ENCODE assay signal across 9 mouse cellular contexts in the genomic region with DNA sequence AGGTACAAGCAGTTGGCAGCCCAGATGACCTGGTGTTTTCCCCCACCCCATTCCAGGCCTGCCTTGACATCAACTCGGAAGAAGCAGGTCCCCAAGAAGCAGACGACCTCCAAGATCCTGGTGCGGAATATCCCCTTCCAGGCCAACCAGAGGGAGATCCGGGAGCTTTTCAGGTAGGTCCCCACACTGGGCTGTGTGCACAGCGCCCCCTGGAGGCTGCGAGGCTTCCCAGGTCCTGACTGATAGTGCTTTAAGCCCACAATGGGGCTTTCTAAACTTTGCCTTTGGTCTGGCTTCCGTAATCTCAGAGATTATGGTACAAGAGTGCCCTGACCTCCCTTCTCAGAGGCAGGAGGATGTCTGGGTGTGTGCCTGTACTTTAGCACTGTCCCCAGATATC. TPM values are rescaled to one million over a fixed set of nuclear protein-coding genes. Genes with fewer than 3 reads are reported as not detected.
A peak's percentile ranks its signal among the peaks of the same experiment; 100 is the strongest.
DNase-seq lines count a peak whose midpoint lies in the region; ATAC-seq and TF ChIP-seq lines count a peak whose summit lies in the region.
"Had no signal": no experiment of that assay in that cellular context is flagged by ENCODE, and none has a peak within 500 bp of the region (broad histone marks: within the 10 kb centered on the region; RNA-seq: fewer than 3 reads in every experiment).

No protein-coding gene starts in this region.

- ATAC-seq in heart, embryonic 11.5 days (replicated peaks; ENCODE audit: insufficient number of reproducible peaks, low FRiP score, low TSS enrichment) = no peak
- ATAC-seq in kidney, embryonic 16.5 days (ENCODE audit: low FRiP score, low TSS enrichment) = no peak
- ATAC-seq in megakaryocyte, adult 5-6 weeks (ENCODE audit: poor library complexity, severe bottlenecking) = no peak

- no peak overlapping the region for H3K4me3 ChIP-seq in heart, adult 2 months
- H3K4me3 ChIP-seq in heart, embryonic 11.5 days (ENCODE audit: low read depth, low read length) = no peak overlapping the region
- H3K4me3 ChIP-seq in embryonic fibroblast, embryonic 13.5 days (ENCODE audit: insufficient read depth, low read length) = no peak overlapping the region
- H3K4me3 ChIP-seq in kidney, embryonic 16.5 days (ENCODE audit: low read length) = no peak overlapping the region
- H3K4me3 ChIP-seq: myocyte had no signal

- no peak for DNase-seq in heart, adult 2 months
- peak; percentile 48 for DNase-seq in right cerebral cortex, postnatal 4 days
- no peak for DNase-seq in right cerebral cortex, postnatal 10 days (ENCODE audit: low spot score in 2 of 2)
- DNase-seq in thymus, postnatal 0 days (ENCODE audit: low spot score) = peak; percentile 43

- no peak for TF ChIP-seq POLR2A in heart, adult 2 months (IDR thresholded peaks at IDR 0.05; ENCODE audit: insufficient read depth, low read depth, low read length)
- no peak for TF ChIP-seq POLR2A in embryonic fibroblast, embryonic 13.5 days (IDR thresholded peaks at IDR 0.05; ENCODE audit: low read depth, low read length)

- H3K4me1 ChIP-seq in heart, adult 2 months (ENCODE audit: control insufficient read depth, insufficient read depth, low read length) = peaks cover 2% of the 10 kb centered on the region; the same call in 1 of the 2 replicates
- H3K4me1 ChIP-seq in heart, embryonic 11.5 days (ENCODE audit: control insufficient read depth, insufficient read depth, low read length) = peaks cover 7% of the 10 kb centered on the region; the same call in 1 of the 2 replicates
- no peaks in the 10 kb centered on the region for H3K4me1 ChIP-seq in embryonic fibroblast, embryonic 13.5 days (ENCODE audit: control insufficient read depth, insufficient read depth, low read length)
- H3K4me1 ChIP-seq in kidney, embryonic 16.5 days (ENCODE audit: insufficient read depth, low read length) = peaks cover 16% of the 10 kb centered on the region; the same call in 1 of the 2 replicates

- H3K27me3 ChIP-seq in heart, adult 2 months (ENCODE audit: control insufficient read depth, insufficient read depth, low read length) = no peaks in the 10 kb centered on the region
- no peaks in the 10 kb centered on the region for H3K27me3 ChIP-seq in heart, embryonic 11.5 days (ENCODE audit: control insufficient read depth, insufficient read depth, low read length)
- no peaks in the 10 kb centered on the region for H3K27me3 ChIP-seq in kidney, embryonic 16.5 days (ENCODE audit: insufficient read depth, low read length)

- TF ChIP-seq EP300 in heart, adult 2 months (IDR thresholded peaks at IDR 0.05; ENCODE audit: insufficient read depth, low read depth, low read length) = no peak

- H3K9me3 ChIP-seq in heart, embryonic 11.5 days (replicated peaks; ENCODE audit: control insufficient read depth, low read length) = no peaks in the 10 kb centered on the region
- no peaks in the 10 kb centered on the region for H3K9me3 ChIP-seq in kidney, embryonic 16.5 days (ENCODE audit: low read length)

- intact Hi-C loops in heart, adult 2 months (cut with DNase I) = no loop called here

- peak; percentile 69 for TF ChIP-seq CTCF in heart, adult 2 months (IDR thresholded peaks at IDR 0.05)
- TF ChIP-seq CTCF in embryonic fibroblast, embryonic 13.5 days (IDR thresholded peaks at IDR 0.05; ENCODE audit: borderline replicate concordance, insufficient read depth, low read length) = peak; percentile 35; the same call in 1 of the 2 replicates

- H3K27ac ChIP-seq in heart, adult 2 months = no peak overlapping the region
- no peak overlapping the region for H3K27ac ChIP-seq in heart, embryonic 11.5 days (ENCODE audit: low read depth, low read length)
- H3K27ac ChIP-seq in embryonic fibroblast, embryonic 13.5 days (ENCODE audit: insufficient read depth, low read length) = no peak overlapping the region
- no peak overlapping the region for H3K27ac ChIP-seq in kidney, embryonic 16.5 days (ENCODE audit: low read length)

- no peaks in the 10 kb centered on the region for H3K79me2 ChIP-seq in heart, adult 2 months (replicated peaks; ENCODE audit: control insufficient read depth, insufficient read depth, low read length)

- no peaks in the 10 kb centered on the region for H3K36me3 ChIP-seq in heart, adult 2 months (ENCODE audit: control insufficient read depth, insufficient read depth, low read length)
- peaks cover 11% of the 10 kb centered on the region for H3K36me3 ChIP-seq in heart, embryonic 11.5 days (ENCODE audit: control insufficient read depth, insufficient read depth, low read length)
- peaks cover 27% of the 10 kb centered on the region for H3K36me3 ChIP-seq in kidney, embryonic 16.5 days (ENCODE audit: insufficient read depth, low read length)

- no peak overlapping the region for H3K9ac ChIP-seq in heart, adult 2 months (ENCODE audit: low read depth, low read length)
- H3K9ac ChIP-seq in heart, embryonic 11.5 days (ENCODE audit: low read depth, low read length) = no peak overlapping the region
- no peak overlapping the region for H3K9ac ChIP-seq in kidney, embryonic 16.5 days (replicated peaks; ENCODE audit: low read length)

- WGBS in heart, adult 2 months = 63% methylated on average over 7 of the region's 7 CpGs
- 59% methylated on average over 7 of the region's 7 CpGs for WGBS in heart, embryonic 11.5 days (ENCODE audit: insufficient replicate concordance)
- whole genome bisulfite sequencing in kidney, embryonic 16.5 days = 66% methylated on average over 7 of the region's 7 CpGs

- no peak overlapping the region for H3K4me2 ChIP-seq in heart, embryonic 11.5 days
- H3K4me2 ChIP-seq in kidney, embryonic 16.5 days (replicated peaks; ENCODE audit: low read depth, low read length) = no peak overlapping the region

RNA-seq across cellular contexts. Expression of gene Rbm19, which starts 27.7 kb away (rescaled TPM):
- 10 to 100 TPM; 19.6 to 22.1 TPM for total RNA-seq in heart, adult 2 months (2021)
- 8.6 and 11.6 TPM in 2 replicates for polyA plus RNA-seq in heart, adult 2 months (2012; rRNA removed)
- 13.5 and 15.8 TPM in 2 replicates for polyA plus RNA-seq in heart, embryonic 11.5 days (2014; fragmentation: Nextera tagmentation; extraction: Ambion mirVana)
- 16.2 and 16.8 TPM in 2 replicates for polyA plus RNA-seq in embryonic fibroblast, embryonic 13.5 days (2011; ENCODE audit: insufficient read length, low read depth, missing spikeins)
- 24.0 and 24.7 TPM in 2 replicates for polyA plus RNA-seq in thymus, postnatal 0 days (2015; fragmentation: Nextera tagmentation; extraction: Ambion mirVana)
- polyA plus RNA-seq in kidney, embryonic 16.5 days (2015; fragmentation: Nextera tagmentation; extraction: Ambion mirVana) = 26.0 and 28.1 TPM in 2 replicates
- total RNA-seq in megakaryocyte, adult 5-6 weeks (2015) = 6.5 and 7.1 TPM in 2 replicates
- total RNA-seq in megakaryocyte, adult 5-6 weeks (2017) = 11.7 and 12.4 TPM in 2 replicates

Comparison
In these comparisons a context has a peak if more than half of its experiments do, and no peak if none do; other contexts are left out.
1. DNase-seq: peak in right cerebral cortex, postnatal 4 days (single experiment) and thymus, postnatal 0 days (single experiment); none in heart, adult 2 months (0 of 2) and right cerebral cortex, postnatal 10 days (0 of 2).